Mouse (Mus musculus) liver, embryonic 14.5 days (tissue): ENCODE measurements around the gene Rap1gap2. TPM values are rescaled to one million over a fixed set of nuclear protein-coding genes. Genes with fewer than 3 reads are reported as not detected.

ENCODE experiments used
- ATAC-seq: fragments of 200-750 bp; cut with Nextera tagmentation; 2 replicates; pipeline ENCODE4 v1.8.0; 2017; ENCODE audit warnings: moderate number of reproducible peaks, mild to moderate bottlenecking, moderate library complexity; ENCODE audit not compliant: insufficient read depth
- DNase-seq, 3 experiments: peaks; one replicate each; pipeline ENCODE4 v3.0.0-alpha.2; 2012 to 2013; ENCODE audit warnings: low read depth in 3 of 3, low spot score in 3 of 3
- H3K27ac ChIP-seq: fragments of 300-500 bp; sonication (generic); 2 replicates; pipeline ENCODE4 v1.5.1; 2014; ENCODE audit warnings: moderate library complexity, mild to moderate bottlenecking, control low read depth, inconsistent platforms
- H3K27me3 ChIP-seq: fragments of 300-500 bp; sonication (generic); 2 replicates; pipeline ENCODE4 v1.6.1; 2014; ENCODE audit warnings: mild to moderate bottlenecking, low read length, moderate library complexity; ENCODE audit not compliant: control insufficient read depth, insufficient read depth
- H3K36me3 ChIP-seq: fragments of 300-500 bp; sonication (generic); replicated peaks from 2 replicates; pipeline ENCODE4 v1.6.1; 2014; ENCODE audit warnings: low read depth; ENCODE audit not compliant: control insufficient read depth, insufficient read depth
- H3K4me1 ChIP-seq, 2 experiments: fragments of 200-500 bp in 1 of 2; fragments of 300-500 bp in 1 of 2; sonication (generic) in 1 of 2; replicated peaks; 2 replicates each; pipeline ENCODE4 v1.6.1; 2012 to 2014; ENCODE audit warnings: antibody characterized with exemption in 1 of 2, inconsistent platforms in 1 of 2, low read length in 1 of 2; ENCODE audit not compliant: control insufficient read depth in 2 of 2, insufficient read depth in 2 of 2
- H3K4me2 ChIP-seq: fragments of 300-500 bp; sonication (generic); 2 replicates; pipeline ENCODE4 v1.6.1; 2014; ENCODE audit warnings: low read depth, mild to moderate bottlenecking, control low read depth, moderate library complexity
- H3K4me3 ChIP-seq, 2 experiments: fragments of 200-500 bp in 1 of 2; fragments of 300-500 bp in 1 of 2; sonication (generic) in 1 of 2; 2 replicates each; pipeline ENCODE4 v1.5.1; 2012 to 2014; ENCODE audit warnings: low read depth in 2 of 2, low read length in 2 of 2, mild to moderate bottlenecking in 2 of 2, control low read depth in 1 of 2, inconsistent platforms in 1 of 2, moderate library complexity in 1 of 2; ENCODE audit not compliant: insufficient read depth in 1 of 2
- H3K9ac ChIP-seq: fragments of 300-500 bp; sonication (generic); replicated peaks from 2 replicates; pipeline ENCODE4 v1.6.1; 2014; ENCODE audit warnings: mild to moderate bottlenecking, control low read depth, moderate library complexity
- H3K9me3 ChIP-seq: fragments of 300-500 bp; sonication (generic); 2 replicates; pipeline ENCODE4 v1.6.1; 2016; ENCODE audit warnings: low read length, mixed read lengths; ENCODE audit not compliant: control insufficient read depth
- CTCF ChIP-seq: IDR thresholded peaks from 2 replicates; pipeline ENCODE4 v1.5.1; 2016; ENCODE audit warnings: antibody characterized with exemption, low read depth, control low read depth
- EP300 ChIP-seq: IDR thresholded peaks from 2 replicates; pipeline ENCODE4 v1.6.1; 2016; ENCODE audit warnings: antibody characterized with exemption, low read depth
- whole genome bisulfite sequencing: fragments of 180-500 bp; shearing (Covaris S2); extraction: QIAGEN DNeasy Blood & Tissue Kit; methylation state at CpG from one replicate; pipeline ENCODE4 v1.1.7; 2014; ENCODE audit not compliant: insufficient replicate concordance; 5-methylcytosine and 5-hydroxymethylcytosine counted together
- polyA plus RNA-seq, 2 experiments: library from polyadenylated mRNA; depleted of rRNA in 1 of 2; stranded (reverse) in 1 of 2; unstranded in 1 of 2; fragments of >200 nt; fragmentation: Nextera tagmentation in 1 of 2; extraction: Ambion mirVana in 1 of 2; gene quantifications; 2 replicates each; pipeline versions ENCODE4 v1.2.1 to v1.2.3; 2012 to 2014

Rap1gap2 gene
- polyA plus RNA-seq, 2 experiments, result 0.56 to 0.98 TPM

- H3K4me3 ChIP-seq, result no peak overlapping the region
- no peak overlapping the region for H3K4me2 ChIP-seq
- H3K4me1 ChIP-seq, result peaks cover 2% of the 10 kb centered on the region in 2 experiments; a peak in 1 of 4 replicates
- WGBS, result 34% methylated on average over 7 of the region's 7 CpGs
- TF ChIP-seq EP300, result no peak
- peak; percentile 65 for TF ChIP-seq CTCF
- no peak for DNase-seq
- no peak for ATAC-seq
- H3K27ac ChIP-seq, result no peak overlapping the region
- H3K36me3 ChIP-seq, result no peaks in the 10 kb centered on the region
- no peaks in the 10 kb centered on the region for H3K27me3 ChIP-seq
- H3K9ac ChIP-seq, result no peak overlapping the region
- no peaks in the 10 kb centered on the region for H3K9me3 ChIP-seq
These were observed 145.0 kb downstream of the Rap1gap2 start for GRCm38 (mm10) chr11:74465712-74466111.

GRCm38 (mm10) chr11:74464181-74464977 lies 146.3 kb downstream of the Rap1gap2 start:
- H3K9me3 ChIP-seq, result no peaks in the 10 kb centered on the region
- ATAC-seq (no peak), DNase-seq (no peak)
- 52% methylated on average over 10 of the region's 10 CpGs for WGBS
- H3K4me1 ChIP-seq, result peaks cover 2% of the 10 kb centered on the region in 2 experiments; a peak in 1 of 4 replicates
- no peak overlapping the region for H3K27ac ChIP-seq
- TF ChIP-seq CTCF (no peak), EP300 (no peak)
- H3K9ac ChIP-seq, result no peak overlapping the region
- no peaks in the 10 kb centered on the region for H3K36me3 ChIP-seq
- no peaks in the 10 kb centered on the region for H3K27me3 ChIP-seq
- H3K4me3 ChIP-seq, result no peak overlapping the region
- H3K4me2 ChIP-seq, result no peak overlapping the region

GRCm38 (mm10) chr11:74462651-74463050 lies 148.1 kb downstream of the Rap1gap2 start:
- DNase-seq (no peak), ATAC-seq (no peak)
- Histone ChIP-seq H3K9me3 (no peaks in the 10 kb centered on the region), H3K4me2 (no peak overlapping the region), H3K27me3 (no peaks in the 10 kb centered on the region), H3K4me3 (no peak overlapping the region), H3K4me1 (peaks cover 0 to under 1% of the 10 kb centered on the region in 2 experiments; a peak in 1 of 4 replicates), H3K27ac (no peak overlapping the region), H3K9ac (no peak overlapping the region), H3K36me3 (no peaks in the 10 kb centered on the region)
- WGBS, result 20% methylated on average over 2 of the region's 2 CpGs
- TF ChIP-seq CTCF (no peak), EP300 (no peak)

GRCm38 (mm10) chr11:74459651-74460050 lies 151.1 kb downstream of the Rap1gap2 start:
- Histone ChIP-seq H3K9me3 (no peaks in the 10 kb centered on the region), H3K4me2 (no peak overlapping the region), H3K27ac (no peak overlapping the region), H3K27me3 (no peaks in the 10 kb centered on the region), H3K4me3 (no peak overlapping the region), H3K36me3 (no peaks in the 10 kb centered on the region), H3K4me1 (no peaks in the 10 kb centered on the region; a peak in 1 of 4 replicates), H3K9ac (no peak overlapping the region)
- no peak for DNase-seq
- WGBS, result 67% methylated on average over 8 of the region's 8 CpGs
- no peak for TF ChIP-seq EP300
- TF ChIP-seq CTCF, result no peak
- no peak for ATAC-seq

- H3K9ac ChIP-seq, result no peak overlapping the region
- H3K27ac ChIP-seq, result no peak overlapping the region
- no peak for ATAC-seq
- DNase-seq, result no peak
- no peak for TF ChIP-seq EP300
- no peak for TF ChIP-seq CTCF
- H3K9me3 ChIP-seq, result no peaks in the 10 kb centered on the region
- H3K36me3 ChIP-seq, result no peaks in the 10 kb centered on the region
- H3K4me2 ChIP-seq, result no peak overlapping the region
- H3K4me1 ChIP-seq, result no peaks in the 10 kb centered on the region
- H3K4me3 ChIP-seq, result no peak overlapping the region
- 52% methylated on average over 3 of the region's 3 CpGs for WGBS
- H3K27me3 ChIP-seq, result no peaks in the 10 kb centered on the region
These were observed 152.3 kb downstream of the Rap1gap2 start for GRCm38 (mm10) chr11:74458400-74458799.
